Mouse (Mus musculus) fat pad, adult 2 months (tissue): ENCODE results near the gene Cyp4a10.
"Not testable (repeated sequence)": the region's sequence is repeated elsewhere in the genome, so short reads cannot be mapped to it uniquely, and the experiment has no call there.

Experiments used
- DNase-seq: peaks from one replicate; pipeline ENCODE4 v3.0.0-alpha.2; 2011; ENCODE audit warnings: low read depth, low spot score; ENCODE audit errors: extremely low read depth

Gene Cyp4a10

GRCm38 (mm10) chr4:115518000-115518399, at the start of gene Cyp4a10:
Cyp4a10 (plus strand) TSS chr4:115518264.
- DNase-seq: not testable (repeated sequence)

DNA sequence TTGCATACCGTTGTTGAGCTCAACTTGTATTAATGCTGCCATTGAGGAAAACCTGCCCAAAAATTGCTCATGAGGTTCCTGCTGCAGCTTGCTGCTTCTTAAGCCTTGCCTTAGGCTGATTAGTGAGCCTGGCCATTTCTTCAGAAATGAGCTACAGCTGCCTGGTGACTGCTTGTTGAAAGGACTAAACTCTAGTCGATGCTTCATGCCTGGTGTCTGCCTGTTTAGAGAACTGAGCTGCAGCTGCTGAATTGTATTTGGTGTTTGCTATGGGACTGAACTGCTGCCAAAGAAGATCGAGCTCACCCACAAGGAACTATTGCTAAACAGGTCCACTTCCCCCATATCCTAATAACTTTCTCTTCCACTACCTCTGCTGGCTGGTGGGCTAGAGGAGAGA, 44.5 kb upstream of the Cyp4a10 start:
- not testable (repeated sequence) for DNase-seq

DNA sequence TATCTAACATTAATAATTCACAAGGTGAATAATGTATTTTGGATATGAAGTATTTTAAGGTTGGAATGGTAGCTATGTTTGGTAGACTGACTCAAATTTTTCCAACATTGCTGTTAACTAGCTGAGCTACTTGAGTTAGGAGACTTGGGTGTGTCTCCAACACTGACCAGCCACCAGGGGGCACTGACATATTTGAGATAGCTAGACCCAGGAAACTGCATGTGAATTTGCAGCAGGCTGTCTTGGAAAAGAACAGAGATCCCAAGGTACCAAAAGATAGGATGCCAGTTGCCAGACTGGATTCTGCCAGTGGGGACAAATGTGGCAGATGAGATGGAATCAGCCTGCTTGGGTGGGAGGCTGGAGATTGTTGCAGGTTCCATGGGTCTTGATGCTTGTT, 42.0 kb upstream of the Cyp4a10 start:
- not testable (repeated sequence) for DNase-seq

- DNase-seq: no peak
Measured at GRCm38 (mm10) chr4:115481006-115481652, 36.9 kb upstream of the Cyp4a10 start.

DNA sequence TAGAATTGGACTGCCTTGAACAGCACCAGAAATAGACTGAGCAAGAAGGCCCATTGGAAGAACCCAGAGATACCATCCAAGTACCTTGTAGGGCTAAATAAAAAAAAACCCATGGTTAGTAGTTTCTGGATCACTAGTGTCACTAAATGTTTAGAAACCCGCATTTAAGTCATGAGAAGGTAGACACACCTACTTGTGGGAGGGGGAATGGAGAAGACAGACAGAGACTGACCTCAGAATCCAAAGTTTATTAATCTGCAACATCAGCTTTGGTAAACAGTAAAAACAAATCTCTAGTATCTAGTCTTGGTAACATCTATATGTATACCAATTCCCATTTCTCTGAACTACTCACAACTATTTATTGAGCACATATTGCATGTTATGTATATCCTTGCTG, 22.1 kb upstream of the Cyp4a10 start, which contains the start of gene Cyp4a14:
TSS of gene Cyp4a14 (minus strand) at position 142 of the 400 bp plus-strand sequence.
- DNase-seq: no peak

GRCm38 (mm10) chr4:115497466-115497865, 20.6 kb upstream of the Cyp4a10 start:
- no peak for DNase-seq

DNA sequence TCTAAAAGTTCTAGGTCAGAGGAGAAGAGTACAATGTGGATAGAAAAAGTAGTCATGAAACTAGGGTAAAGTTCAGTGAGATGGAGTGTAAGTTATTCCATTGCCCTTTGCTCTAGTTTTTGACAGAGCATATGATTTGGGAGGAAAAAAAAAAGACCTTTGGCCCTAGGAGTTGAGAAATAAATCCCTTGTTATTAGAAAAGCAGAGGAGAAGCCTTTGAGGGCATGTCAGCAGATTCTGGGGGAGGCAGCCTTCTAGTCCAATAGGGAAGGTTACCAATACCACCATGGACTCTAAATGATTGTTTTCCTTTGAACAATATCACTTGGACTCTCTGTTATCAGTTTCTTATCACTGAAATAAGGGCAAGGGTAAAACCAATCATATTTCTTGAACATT, 4.1 kb upstream of the Cyp4a10 start:
- not testable (repeated sequence) for DNase-seq

GRCm38 (mm10) chr4:115519444-115519843, 1.4 kb downstream of the Cyp4a10 start:
- DNase-seq: no peak

- no peak for DNase-seq
Measured at GRCm38 (mm10) chr4:115521766-115522165, 3.7 kb downstream of the Cyp4a10 start.

- no peak for DNase-seq
Measured at GRCm38 (mm10) chr4:115545101-115545500, 27.0 kb downstream of the Cyp4a10 start.

DNA sequence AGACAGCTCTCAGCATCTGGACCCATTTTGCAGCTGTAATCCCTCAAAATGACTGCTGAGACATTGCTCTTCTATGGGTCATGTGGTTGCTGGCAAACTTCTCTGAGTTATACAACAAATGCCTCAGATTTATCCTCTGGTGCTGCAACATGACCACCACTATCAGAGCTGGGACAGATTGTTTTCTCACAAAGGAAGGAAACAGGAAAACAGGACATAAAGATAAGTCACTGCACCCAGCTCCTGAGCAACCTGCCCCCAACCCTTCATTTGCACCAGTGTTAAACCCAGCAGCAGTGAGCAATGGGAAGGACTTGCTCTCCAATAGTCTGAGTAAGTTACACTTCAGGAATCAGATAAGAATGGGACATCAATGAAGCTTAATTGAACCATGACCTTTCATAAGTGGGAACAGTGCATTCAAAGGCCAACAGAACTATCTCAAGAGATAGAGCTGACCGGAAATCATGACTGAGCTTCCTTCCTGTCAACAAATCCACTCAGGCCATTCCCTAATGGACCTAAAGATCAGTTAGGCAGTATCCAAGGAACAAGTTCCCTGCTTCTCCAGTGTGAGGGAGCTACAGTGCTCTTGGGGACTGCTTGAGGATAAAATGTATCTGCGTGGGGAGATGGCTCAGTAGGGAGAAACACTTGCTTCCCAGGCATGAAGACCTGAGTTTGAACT, 28.2 kb downstream of the Cyp4a10 start:
- no peak for DNase-seq

GRCm38 (mm10) chr4:115552726-115553125, 34.7 kb downstream of the Cyp4a10 start:
- no peak for DNase-seq

DNA sequence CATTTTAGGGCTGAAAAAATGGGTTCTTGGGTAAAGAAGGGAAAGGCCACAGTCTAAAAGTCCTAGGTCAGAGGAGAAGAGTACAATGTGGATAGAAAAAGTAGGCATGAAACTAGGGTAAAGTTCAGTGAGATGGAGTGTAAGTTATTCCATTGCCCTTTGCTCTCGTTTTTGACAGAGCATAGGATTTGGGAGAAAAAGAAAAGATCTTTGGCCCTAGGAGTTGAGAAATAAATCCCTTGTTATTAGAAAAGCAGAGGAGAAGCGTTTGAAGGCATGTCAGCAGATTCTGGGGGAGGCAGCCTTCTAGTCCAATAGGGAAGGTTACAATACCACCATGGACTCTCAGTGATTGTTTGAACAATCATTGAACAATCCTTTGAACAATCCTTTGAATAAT, 37.4 kb downstream of the Cyp4a10 start:
- DNase-seq: no peak

DNA sequence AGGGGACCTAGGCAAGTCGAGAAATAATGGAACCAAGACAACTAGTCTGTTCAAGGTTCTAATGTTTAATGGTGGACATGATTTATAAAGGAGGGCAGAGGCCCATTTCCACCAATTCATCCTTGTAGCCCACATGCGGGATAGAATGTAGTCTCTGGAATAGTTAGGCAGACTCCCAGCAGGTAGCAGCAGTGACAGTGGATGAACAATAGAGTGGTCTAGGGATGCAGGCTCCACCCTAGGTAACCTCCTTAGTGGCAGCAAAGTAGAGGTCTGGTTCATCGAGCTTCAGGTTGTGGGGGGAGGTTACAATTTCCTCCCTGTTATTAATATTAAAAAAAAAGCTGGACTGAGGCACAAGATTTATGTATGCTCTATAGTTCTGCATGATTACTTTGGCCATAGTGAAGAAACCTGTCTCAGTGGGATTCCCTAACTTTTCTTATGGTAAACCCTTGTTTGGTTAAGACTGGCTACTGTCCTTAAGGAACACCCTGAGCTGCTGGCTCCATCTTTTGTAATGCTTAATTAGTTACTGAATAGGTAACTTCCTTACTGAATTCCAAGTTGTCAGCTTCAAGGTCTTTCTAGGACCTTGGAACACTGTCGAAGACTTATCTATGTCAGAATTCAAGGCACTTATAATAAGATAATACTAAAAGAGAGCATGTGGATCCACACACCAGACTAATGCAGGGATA, 39.9 kb downstream of the Cyp4a10 start:
- no peak for DNase-seq

- DNase-seq: not testable (repeated sequence)
Measured at GRCm38 (mm10) chr4:115561236-115561635, 43.2 kb downstream of the Cyp4a10 start.

GRCm38 (mm10) chr4:115563401-115563800, 45.3 kb downstream of the Cyp4a10 start, which contains the start of gene Cyp4a31:
Cyp4a31 (plus strand) TSS chr4:115563649.
- DNase-seq: no peak

DNA sequence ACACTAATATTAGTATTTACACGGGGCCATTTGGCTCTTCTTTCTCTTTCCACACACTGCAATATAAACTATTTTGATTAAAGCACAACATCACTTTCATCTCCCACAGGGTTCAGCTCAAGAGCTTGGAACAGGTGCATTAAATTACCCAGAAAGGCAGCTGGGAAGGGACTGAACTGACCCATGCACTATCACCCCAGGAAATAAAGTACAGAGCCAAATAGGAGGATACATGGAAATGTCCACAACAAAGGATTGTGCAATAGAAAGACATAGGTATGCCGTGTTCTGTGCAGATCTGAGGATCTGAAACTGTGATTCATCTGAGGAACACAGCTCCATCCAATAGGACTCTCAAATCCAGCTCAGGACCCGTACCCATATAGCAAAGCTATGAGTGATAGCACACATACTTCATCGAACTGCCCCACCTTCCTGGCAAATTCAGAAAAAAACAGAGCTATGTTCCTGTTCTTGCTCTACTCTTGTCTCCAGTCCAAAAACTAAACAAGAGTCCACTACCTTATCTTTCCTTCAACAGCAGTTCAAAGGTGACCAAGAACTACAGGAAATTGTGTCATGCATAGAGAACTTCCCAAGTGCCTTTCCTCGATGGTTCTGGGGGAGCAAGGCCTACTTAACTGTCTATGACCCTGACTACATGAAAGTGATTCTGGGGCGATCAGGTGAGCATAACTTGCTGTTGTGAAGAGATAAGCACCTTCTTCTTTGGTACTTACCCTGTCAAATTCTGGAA, 46.6 kb downstream of the Cyp4a10 start:
- DNase-seq: not testable (repeated sequence)

DNA sequence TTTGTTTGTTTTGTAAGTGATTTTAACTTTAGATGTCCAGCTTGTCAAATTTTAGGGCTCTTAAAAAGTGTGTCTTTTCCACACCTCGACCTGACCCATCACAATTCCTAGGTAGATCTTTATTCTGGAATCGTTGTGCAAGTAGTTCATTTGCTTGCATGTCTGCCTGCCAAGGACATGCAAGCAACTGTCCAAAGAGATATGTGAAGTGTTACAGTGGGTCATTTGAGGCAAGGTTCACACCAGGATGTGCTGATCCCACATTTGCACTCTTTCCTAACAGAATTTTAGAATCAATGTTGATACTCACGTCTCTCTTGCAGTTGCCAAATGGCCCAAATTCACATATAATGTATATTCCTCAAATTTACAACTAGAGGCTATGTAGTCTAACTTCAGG, 57.2 kb downstream of the Cyp4a10 start:
- DNase-seq: no peak

DNA sequence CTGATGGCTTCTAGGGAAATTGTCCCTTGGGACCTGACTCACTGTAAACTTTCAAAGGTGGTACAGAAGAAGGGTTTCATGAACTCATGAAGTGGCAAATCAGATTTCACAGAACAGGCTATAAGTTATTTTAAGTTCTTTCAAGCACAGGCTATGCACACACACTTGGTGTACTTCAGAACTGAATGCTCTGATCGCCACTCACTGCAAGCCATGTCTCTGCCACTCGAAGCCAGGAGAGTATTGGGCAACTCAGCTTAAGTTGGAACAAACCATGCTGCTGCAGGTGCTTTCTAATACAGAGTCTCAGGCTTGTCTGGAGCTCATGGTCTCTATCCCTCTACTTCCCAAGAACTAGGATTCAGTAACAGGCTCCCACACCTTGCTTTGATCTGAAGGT, 57.7 kb downstream of the Cyp4a10 start:
- DNase-seq: no peak

- no peak for DNase-seq
Measured at GRCm38 (mm10) chr4:115583036-115583435, 65.0 kb downstream of the Cyp4a10 start.
